Mouse (Mus musculus): ENCODE measurements around the gene Fbxw9. TPM values are rescaled to one million over a fixed set of nuclear protein-coding genes. Genes with fewer than 3 reads are reported as not detected.
A peak's percentile ranks its signal among the peaks of the same experiment; 100 is the strongest.

Gene Fbxw9
- polyA plus RNA-seq (2015; fragmentation: Nextera tagmentation; extraction: Ambion mirVana): 60.6 and 68.3 TPM in 2 replicates

GRCm38 (mm10) chr8:85059879-85060616 is at the start of gene Fbxw9:
Gene Fbxw9 (plus strand): TSS chr8:85060055.
- peak within 1 kb of the TSS; percentile 83 for H3K4me2 ChIP-seq
- peak within 1 kb of the TSS; percentile 81 for H3K9ac ChIP-seq (replicated peaks)
- no peaks in the 10 kb centered on the region for H3K9me3 ChIP-seq (replicated peaks)
- peaks cover 21% of the 10 kb centered on the region for H3K4me1 ChIP-seq
- ATAC-seq (ENCODE audit: low FRiP score): peak; percentile 95
- peak within 1 kb of the TSS; percentile 78 for H3K27ac ChIP-seq (replicated peaks)
- WGBS: 1% methylated on average over 53 of the region's 53 CpGs
- H3K27me3 ChIP-seq (replicated peaks): no peaks in the 10 kb centered on the region
- peaks cover 30% of the 10 kb centered on the region for H3K36me3 ChIP-seq
- peak within 1 kb of the TSS; percentile 95 for H3K4me3 ChIP-seq (replicated peaks)

GRCm38 (mm10) chr8:85011242-85011641 is 48.6 kb upstream of the Fbxw9 start:
- no peak overlapping the region for H3K27ac ChIP-seq (replicated peaks)
- no peak overlapping the region for H3K4me3 ChIP-seq (replicated peaks)
- H3K9me3 ChIP-seq (replicated peaks): no peaks in the 10 kb centered on the region
- peaks cover 49% of the 10 kb centered on the region for H3K27me3 ChIP-seq (replicated peaks)
- no peak for ATAC-seq (ENCODE audit: low FRiP score)
- H3K9ac ChIP-seq (replicated peaks): no peak overlapping the region
- peak overlapping the region; percentile 11 for H3K4me2 ChIP-seq
- H3K36me3 ChIP-seq: no peaks in the 10 kb centered on the region
- peaks cover 7% of the 10 kb centered on the region for H3K4me1 ChIP-seq
- 15% methylated on average over 28 of the region's 28 CpGs for WGBS

GRCm38 (mm10) chr8:85013230-85013840 is 46.5 kb upstream of the Fbxw9 start:
- peak overlapping the region; percentile 41 for H3K4me3 ChIP-seq (replicated peaks)
- H3K4me1 ChIP-seq: peaks cover 7% of the 10 kb centered on the region
- peak; percentile 77 for ATAC-seq (ENCODE audit: low FRiP score)
- no peak overlapping the region for H3K27ac ChIP-seq (replicated peaks)
- H3K9ac ChIP-seq (replicated peaks): peak overlapping the region; percentile 50; the same call in 1 of the 2 replicates
- H3K4me2 ChIP-seq: peak overlapping the region; percentile 74
- 4% methylated on average over 25 of the region's 26 CpGs for WGBS
- no peaks in the 10 kb centered on the region for H3K9me3 ChIP-seq (replicated peaks)
- peaks cover 40% of the 10 kb centered on the region for H3K27me3 ChIP-seq (replicated peaks)
- H3K36me3 ChIP-seq: peaks cover 10% of the 10 kb centered on the region

GRCm38 (mm10) chr8:85014431-85014830 is 45.4 kb upstream of the Fbxw9 start, which contains the start of gene Best2:
Gene Best2 (minus strand): TSS chr8:85014531.
- H3K36me3 ChIP-seq: peaks cover 21% of the 10 kb centered on the region
- WGBS: 53% methylated on average over 2 of the region's 2 CpGs
- no peak for ATAC-seq (ENCODE audit: low FRiP score)
- H3K27me3 ChIP-seq (replicated peaks): peaks cover 32% of the 10 kb centered on the region
- H3K4me3 ChIP-seq (replicated peaks): peak within 1 kb of the TSS; percentile 41
- H3K4me1 ChIP-seq: peaks cover 7% of the 10 kb centered on the region
- H3K4me2 ChIP-seq: peak within 1 kb of the TSS; percentile 74
- H3K9me3 ChIP-seq (replicated peaks): no peaks in the 10 kb centered on the region
- peak within 1 kb of the TSS; percentile 50; the same call in 1 of the 2 replicates for H3K9ac ChIP-seq (replicated peaks)
- no peak within 1 kb of the TSS for H3K27ac ChIP-seq (replicated peaks)

- Histone ChIP-seq H3K4me1 (peaks cover 7% of the 10 kb centered on the region), H3K9ac (replicated peaks) (no peak overlapping the region), H3K27me3 (replicated peaks) (peaks cover 17% of the 10 kb centered on the region), H3K36me3 (peaks cover 42% of the 10 kb centered on the region), H3K4me2 (no peak overlapping the region), H3K9me3 (replicated peaks) (no peaks in the 10 kb centered on the region), H3K4me3 (replicated peaks) (no peak overlapping the region), H3K27ac (replicated peaks) (no peak overlapping the region)
- ATAC-seq (ENCODE audit: low FRiP score): no peak
- WGBS: 75% methylated on average over 10 of the region's 10 CpGs
Observed at GRCm38 (mm10) chr8:85016724-85017123, 43.1 kb upstream of the Fbxw9 start.

- H3K9ac ChIP-seq (replicated peaks): no peak overlapping the region
- no peak overlapping the region for H3K27ac ChIP-seq (replicated peaks)
- 62% methylated on average over 5 of the region's 5 CpGs for WGBS
- H3K27me3 ChIP-seq (replicated peaks): peaks cover 15% of the 10 kb centered on the region; the same call in 1 of the 2 replicates
- no peak for ATAC-seq (ENCODE audit: low FRiP score)
- no peak overlapping the region for H3K4me3 ChIP-seq (replicated peaks)
- peaks cover 7% of the 10 kb centered on the region for H3K4me1 ChIP-seq
- no peak overlapping the region for H3K4me2 ChIP-seq
- peaks cover 46% of the 10 kb centered on the region for H3K36me3 ChIP-seq
- H3K9me3 ChIP-seq (replicated peaks): no peaks in the 10 kb centered on the region
Observed at GRCm38 (mm10) chr8:85017209-85017608, 42.6 kb upstream of the Fbxw9 start.

GRCm38 (mm10) chr8:85021514-85022055 is 38.3 kb upstream of the Fbxw9 start:
- H3K36me3 ChIP-seq: peaks cover 63% of the 10 kb centered on the region
- H3K4me3 ChIP-seq (replicated peaks): no peak overlapping the region
- 94% methylated on average over 3 of the region's 3 CpGs for WGBS
- H3K27ac ChIP-seq (replicated peaks): no peak overlapping the region
- ATAC-seq (ENCODE audit: low FRiP score): no peak
- peaks cover 29% of the 10 kb centered on the region for H3K4me1 ChIP-seq
- no peak overlapping the region for H3K9ac ChIP-seq (replicated peaks)
- no peak overlapping the region for H3K4me2 ChIP-seq
- no peaks in the 10 kb centered on the region for H3K27me3 ChIP-seq (replicated peaks)
- no peaks in the 10 kb centered on the region for H3K9me3 ChIP-seq (replicated peaks)

- no peaks in the 10 kb centered on the region for H3K9me3 ChIP-seq (replicated peaks)
- H3K4me1 ChIP-seq: peaks cover 40% of the 10 kb centered on the region
- H3K9ac ChIP-seq (replicated peaks): no peak overlapping the region
- peak overlapping the region; percentile 92 for H3K4me2 ChIP-seq
- peaks cover 47% of the 10 kb centered on the region for H3K36me3 ChIP-seq
- ATAC-seq (ENCODE audit: low FRiP score): no peak
- H3K27ac ChIP-seq (replicated peaks): no peak overlapping the region
- H3K4me3 ChIP-seq (replicated peaks): peak overlapping the region; percentile 97
- no peaks in the 10 kb centered on the region for H3K27me3 ChIP-seq (replicated peaks)
- 95% methylated on average over 3 of the region's 3 CpGs for WGBS
Observed at GRCm38 (mm10) chr8:85023846-85024245, 36.0 kb upstream of the Fbxw9 start.

GRCm38 (mm10) chr8:85025098-85025932 is 34.5 kb upstream of the Fbxw9 start, which contains the start of gene Asna1:
Gene Asna1 (minus strand): TSS chr8:85025281.
- H3K27ac ChIP-seq (replicated peaks): peak within 1 kb of the TSS; percentile 86
- WGBS: 8% methylated on average over 30 of the region's 30 CpGs
- ATAC-seq (ENCODE audit: low FRiP score): peak; percentile 89

GRCm38 (mm10) chr8:85026670-85027515 is 33.0 kb upstream of the Fbxw9 start, which contains the start of gene Trir:
Gene Trir (plus strand): TSS chr8:85026823.
- peak; percentile 83 for ATAC-seq (ENCODE audit: low FRiP score)
- Histone ChIP-seq H3K4me3 (replicated peaks) (peak within 1 kb of the TSS; percentile 100), H3K27me3 (replicated peaks) (no peaks in the 10 kb centered on the region), H3K27ac (replicated peaks) (peak within 1 kb of the TSS; percentile 86), H3K9me3 (replicated peaks) (no peaks in the 10 kb centered on the region), H3K36me3 (peaks cover 43% of the 10 kb centered on the region), H3K4me1 (peaks cover 51% of the 10 kb centered on the region), H3K9ac (replicated peaks) (peak within 1 kb of the TSS; percentile 100), H3K4me2 (peak within 1 kb of the TSS; percentile 92)
- WGBS: under 1% methylated on average over 75 of the region's 75 CpGs

More at GRCm38 (mm10) chr8:85025098-85025932, 34.5 kb upstream of the Fbxw9 start, which contains the start of gene Asna1:
- H3K4me1 ChIP-seq: peaks cover 51% of the 10 kb centered on the region
- peak within 1 kb of the TSS; percentile 92 for H3K4me2 ChIP-seq
- H3K4me3 ChIP-seq (replicated peaks): peak within 1 kb of the TSS; percentile 97
- no peaks in the 10 kb centered on the region for H3K9me3 ChIP-seq (replicated peaks)
- peak within 1 kb of the TSS; percentile 74 for H3K9ac ChIP-seq (replicated peaks)
- H3K36me3 ChIP-seq: peaks cover 43% of the 10 kb centered on the region
- no peaks in the 10 kb centered on the region for H3K27me3 ChIP-seq (replicated peaks)
